Mouse (Mus musculus) olfactory bulb, adult 2 months (tissue): ENCODE measurements around the gene Gm12789.
"Not testable (repeated sequence)": the region's sequence is repeated elsewhere in the genome, so short reads cannot be mapped to it uniquely, and the experiment has no call there.

Experiments
- CTCF ChIP-seq: fragments of 200-500 bp; IDR thresholded peaks from 2 replicates; pipeline ENCODE4 v1.5.1; 2012; ENCODE audit warnings: low read depth, mild to moderate bottlenecking, low read length, moderate library complexity; ENCODE audit not compliant: insufficient read depth
- POLR2A ChIP-seq: fragments of 200-500 bp; IDR thresholded peaks from 2 replicates; pipeline ENCODE4 v1.6.1; 2012; ENCODE audit warnings: mild to moderate bottlenecking, low read depth, low read length, moderate library complexity; ENCODE audit not compliant: insufficient read depth

DNA sequence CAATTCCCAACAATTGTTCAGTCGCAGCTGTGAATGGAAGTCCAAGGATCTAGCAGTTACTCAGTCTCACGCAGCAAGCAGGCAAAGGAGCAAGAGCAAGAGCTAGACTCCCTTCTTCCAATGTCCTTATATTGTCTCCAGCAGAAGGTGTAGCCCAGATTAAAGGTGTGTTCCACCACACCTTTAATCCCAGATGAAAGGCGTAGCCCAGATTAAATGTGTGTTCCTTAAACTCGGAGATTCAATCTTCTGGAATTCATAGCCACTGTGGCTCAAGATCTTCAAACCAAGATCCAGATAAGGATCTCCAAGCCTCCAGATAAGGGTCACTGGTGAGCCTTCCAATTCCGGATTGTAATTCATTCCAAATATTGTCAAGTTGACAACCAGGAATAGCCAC, 5.5 kb upstream of the Gm12789 start, which contains the start of gene Gm12790:
- not testable (repeated sequence) for TF ChIP-seq POLR2A, CTCF
